Mouse (Mus musculus): Measurements from ENCODE around the gene Zfp654.

Zfp654 gene

DNA sequence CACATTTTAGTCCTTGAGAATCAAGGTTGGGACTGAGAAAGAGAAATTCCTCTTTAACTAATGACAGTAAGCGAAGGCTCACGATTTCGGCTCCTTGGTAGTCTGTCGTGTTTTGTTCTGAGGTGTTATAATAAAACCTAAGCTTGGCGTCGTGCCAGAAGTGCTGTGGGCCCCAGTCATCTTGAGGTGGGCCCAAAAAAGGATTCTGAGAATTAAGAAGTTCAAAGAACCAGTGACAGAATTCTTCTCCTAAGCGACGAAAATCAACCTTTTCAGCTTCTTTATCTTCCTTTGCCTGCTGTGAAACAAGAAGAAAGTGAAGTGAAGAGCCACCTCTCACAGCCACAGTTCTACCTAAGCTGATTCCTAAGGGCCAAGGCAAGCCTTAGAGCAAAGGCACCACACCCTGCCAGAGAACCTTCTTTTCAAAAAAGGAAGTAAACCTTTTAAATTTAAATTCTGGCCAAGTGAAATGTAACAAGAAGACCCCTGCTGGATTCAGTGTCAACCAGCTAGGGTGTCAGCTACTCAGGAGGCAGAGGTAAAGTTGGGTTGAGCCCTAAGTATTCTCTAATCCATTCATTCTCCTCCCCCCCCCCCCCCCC lies 84.7 kb downstream of the Zfp654 start:
- no peak for DNase-seq (ENCODE audit: low read depth, low spot score)

DNA sequence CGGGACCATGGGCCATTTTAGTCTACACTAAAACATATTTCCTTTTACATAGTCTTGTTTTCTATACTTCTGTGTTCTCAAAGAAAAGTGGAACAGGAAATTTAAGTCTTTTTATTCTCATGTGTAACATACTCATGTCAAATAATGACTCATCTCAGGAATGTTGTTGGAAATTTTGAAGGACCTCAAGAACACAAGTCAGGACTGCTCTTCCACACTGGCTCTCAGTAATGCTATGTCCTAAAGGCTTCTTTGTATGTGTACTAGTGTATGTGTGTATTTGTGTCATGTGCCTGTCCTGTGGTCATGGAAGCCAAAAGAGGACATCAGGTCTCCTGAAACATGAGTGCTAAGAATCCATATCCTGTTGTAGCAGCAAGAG lies 92.2 kb downstream of the Zfp654 start:
- no peak for DNase-seq (ENCODE audit: low read depth, low spot score)

DNA sequence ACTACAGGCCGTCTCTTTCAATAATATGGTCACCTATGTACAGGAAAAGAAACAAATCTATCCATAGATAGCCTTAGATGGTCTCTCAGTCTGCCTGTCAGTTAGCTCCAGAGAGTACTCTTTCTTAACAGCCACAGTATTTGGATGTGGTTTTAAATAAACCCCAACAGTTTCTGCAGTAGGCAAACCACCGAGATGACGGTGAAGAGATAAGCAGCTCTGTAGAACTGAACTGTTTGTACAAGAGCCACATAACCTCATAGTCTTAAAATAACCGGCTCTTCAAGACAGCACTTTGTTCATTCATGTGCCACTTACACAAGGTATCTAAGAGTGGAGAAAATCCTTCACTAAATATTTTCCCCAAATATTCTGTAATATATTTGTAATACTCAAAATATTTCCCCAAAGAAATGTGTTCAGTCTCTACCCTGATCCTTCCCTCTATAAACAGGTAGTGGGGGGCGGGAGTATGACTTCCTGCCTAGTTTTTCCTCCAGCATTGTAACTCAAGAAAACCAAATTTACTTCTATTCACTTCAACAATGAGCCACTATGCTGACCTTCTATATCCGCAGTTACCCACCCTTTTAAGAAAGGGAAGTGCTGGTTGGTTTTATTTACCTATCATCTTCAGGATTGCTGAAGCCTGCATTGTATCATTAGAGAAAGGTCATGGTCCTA lies 92.7 kb downstream of the Zfp654 start:
- DNase-seq (ENCODE audit: low read depth, low spot score): no peak

DNA sequence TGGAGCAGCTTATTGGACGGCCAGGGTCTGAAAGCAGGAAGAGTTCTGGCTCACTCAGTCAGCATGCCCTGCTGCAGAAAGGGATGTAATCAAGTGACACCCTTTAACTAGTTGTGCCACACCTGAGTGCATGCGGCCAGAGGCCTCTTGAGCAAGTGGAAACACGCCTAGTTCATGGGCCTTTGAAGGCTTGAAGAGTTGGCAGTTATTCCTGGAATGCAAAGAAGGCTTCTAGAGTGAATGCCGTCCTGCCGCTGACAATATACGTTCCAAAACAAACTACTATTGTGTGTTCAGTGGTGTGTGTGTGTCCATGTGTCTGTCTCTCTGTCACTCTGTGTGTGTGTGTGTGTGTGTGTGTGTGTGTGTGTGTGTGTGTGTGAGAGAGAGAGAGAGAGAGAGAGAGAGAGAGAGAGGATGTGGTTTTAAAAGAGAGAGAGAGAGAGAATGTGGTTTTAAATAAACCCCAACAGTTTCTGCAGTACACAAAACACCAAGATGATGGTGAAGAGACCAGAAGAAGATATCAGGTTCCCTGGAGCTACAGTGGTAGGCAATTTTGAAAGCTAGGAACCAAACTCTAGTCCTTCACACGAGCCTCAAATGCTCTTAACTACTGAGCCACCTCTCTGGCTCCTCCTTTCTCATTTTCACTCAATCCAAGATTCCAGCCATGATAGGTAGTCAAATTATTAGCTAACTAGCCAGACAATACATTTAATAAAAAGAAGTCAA lies 93.6 kb downstream of the Zfp654 start:
- DNase-seq (ENCODE audit: low read depth, low spot score): no peak

DNA sequence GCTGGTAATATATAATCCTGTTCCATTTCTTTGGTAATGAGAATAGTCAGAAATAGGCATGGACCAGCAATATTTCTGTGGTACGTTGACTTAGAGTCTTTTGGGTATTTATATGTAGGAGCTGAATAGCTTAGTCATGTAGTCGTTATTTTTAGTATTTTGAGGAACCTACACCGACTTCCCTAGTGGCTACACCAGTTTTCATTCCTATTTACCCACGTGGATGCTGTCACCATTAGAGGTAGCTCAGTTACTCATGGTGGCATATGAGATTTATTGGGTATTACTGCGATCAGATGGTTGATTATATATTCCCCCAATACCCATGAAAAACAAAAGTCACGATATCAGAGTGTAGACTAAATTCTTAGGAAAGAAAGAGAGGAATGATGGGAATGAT lies 95.1 kb downstream of the Zfp654 start:
- DNase-seq (ENCODE audit: low read depth, low spot score): no peak

DNA sequence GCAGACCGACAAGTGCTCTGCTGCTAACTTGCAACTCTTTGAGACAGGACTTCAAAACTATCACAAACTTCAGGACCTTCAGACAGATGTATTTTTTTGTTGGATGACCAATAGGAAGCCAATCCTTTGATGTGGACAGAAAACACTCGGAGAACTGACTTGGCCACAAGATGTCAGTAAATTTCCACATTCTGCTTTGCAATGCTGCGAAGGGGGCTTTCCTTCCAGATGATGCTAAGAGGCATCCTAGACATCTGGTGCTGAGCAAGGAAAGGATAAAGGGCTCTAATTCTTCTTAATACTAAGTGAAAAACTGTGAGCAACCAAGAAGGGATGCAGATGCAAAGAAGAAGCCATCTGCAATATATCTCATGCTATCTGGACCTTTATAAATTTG lies 96.7 kb downstream of the Zfp654 start:
- DNase-seq (ENCODE audit: low read depth, low spot score): no peak

DNA sequence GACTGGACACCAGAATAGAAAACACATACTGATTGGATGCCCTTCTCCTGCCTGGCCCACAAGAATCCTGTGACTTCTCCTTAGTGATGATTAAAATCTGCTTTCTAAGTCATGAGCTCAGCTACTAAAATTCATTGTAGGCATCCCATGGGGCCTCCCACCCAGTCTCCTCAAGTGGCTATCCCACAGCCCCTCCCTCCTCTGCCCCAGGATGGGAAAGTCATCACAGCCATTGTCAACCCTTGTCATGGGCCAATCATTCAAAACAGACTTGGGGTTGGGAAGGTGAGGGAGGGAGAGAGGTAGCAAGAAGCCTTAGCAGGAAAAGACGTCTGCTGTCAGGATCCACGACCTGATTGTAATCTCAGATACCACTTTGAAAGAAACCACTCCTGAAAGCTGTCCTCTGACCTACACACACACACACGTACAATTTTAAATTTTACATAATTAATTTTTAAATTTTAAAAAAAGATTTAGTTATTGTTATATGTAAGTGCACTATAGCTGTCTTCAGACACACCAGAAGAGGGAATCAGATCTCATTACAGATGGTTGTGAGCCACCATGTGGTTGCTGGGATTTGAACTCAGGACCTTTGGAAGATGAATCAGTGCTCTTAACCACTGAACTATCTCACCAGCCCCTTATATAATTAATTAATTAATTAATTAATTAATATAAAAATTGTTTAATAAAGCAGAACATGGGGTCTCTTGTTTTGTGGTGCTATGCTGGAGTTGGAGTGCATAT lies 97.3 kb downstream of the Zfp654 start:
- DNase-seq (ENCODE audit: low read depth, low spot score): no peak

DNA sequence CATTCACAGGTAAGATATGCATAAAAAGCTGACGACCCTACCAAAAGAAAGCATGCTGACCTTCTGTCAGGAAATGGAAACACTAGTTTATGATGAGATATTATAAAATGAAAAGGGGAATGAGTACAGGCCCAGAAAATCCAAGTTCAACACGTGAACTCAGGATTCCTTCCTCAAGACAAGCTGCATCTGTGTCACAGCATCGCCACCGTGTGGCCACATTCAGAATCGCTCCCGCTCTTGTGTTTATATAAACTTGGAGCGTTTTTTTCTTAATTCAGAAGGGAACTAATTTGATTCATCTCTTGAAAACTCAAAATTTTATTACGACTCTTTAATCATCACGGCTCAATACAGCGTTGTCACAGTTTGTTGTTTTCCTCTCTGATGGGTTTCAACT lies 103.2 kb downstream of the Zfp654 start:
- DNase-seq (ENCODE audit: low read depth, low spot score): peak; percentile 34

DNA sequence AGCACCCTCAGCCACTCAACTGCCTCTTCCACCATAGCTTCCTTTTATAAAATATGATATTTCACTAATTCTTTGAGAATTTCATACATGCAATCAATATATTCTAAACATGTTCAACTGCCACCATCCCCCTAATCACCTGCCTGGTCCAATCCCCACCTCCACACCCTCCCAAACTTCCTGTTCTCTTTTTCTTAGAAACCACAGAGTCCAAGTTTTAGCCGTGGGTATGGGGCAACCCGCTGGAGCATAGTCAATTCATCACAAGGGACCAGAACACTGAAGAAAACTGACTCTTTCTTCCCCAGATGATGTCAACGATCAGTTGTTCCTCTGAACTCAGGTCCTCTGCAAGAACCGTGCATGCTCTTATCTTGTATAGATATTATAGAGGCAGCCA lies 106.4 kb downstream of the Zfp654 start:
- no peak for DNase-seq (ENCODE audit: low read depth, low spot score)

DNA sequence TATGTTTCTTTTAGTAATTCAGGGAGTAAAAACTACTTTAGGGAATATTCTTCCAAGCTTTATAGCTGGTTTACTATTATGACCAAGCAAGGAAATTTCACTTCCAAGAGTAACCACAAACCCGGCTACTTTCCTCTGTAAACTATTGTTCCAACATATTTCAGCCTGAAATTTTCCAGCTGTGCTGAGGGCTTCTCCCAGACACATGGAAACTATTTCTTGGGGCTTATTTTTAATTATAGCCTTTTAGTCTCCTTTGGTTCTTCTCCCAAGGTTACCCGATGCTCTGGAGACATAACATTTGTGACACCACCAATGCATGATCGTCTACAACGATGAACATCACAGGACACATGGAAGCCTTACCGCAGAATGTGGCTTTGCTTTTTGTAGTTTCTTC lies 114.2 kb downstream of the Zfp654 start:
- DNase-seq (ENCODE audit: low read depth, low spot score): no peak

Measured in telencephalon, adult 2 months (tissue).